Mouse (Mus musculus): ENCODE measurements at regions not wholly inside any gene's neighbourhood (a gene's known extent, or its start where the extent isn't known, plus 50 kb on each side); places are given as distances from the start of the nearest gene placed in this dataset.

- peak; percentile 48 to 75 for DNase-seq
Measured at GRCm38 (mm10) chr1:193673236-193673830, 303.2 kb upstream of the Camk1g start.

- DNase-seq = no peak
Measured at GRCm38 (mm10) chr1:193672681-193673080, 302.6 kb upstream of the Camk1g start.

- peak; percentile 15 to 39 for DNase-seq
Measured at GRCm38 (mm10) chr1:193671816-193672254, 301.7 kb upstream of the Camk1g start.

- DNase-seq = no peak
Measured at GRCm38 (mm10) chr1:193671046-193671445, 300.9 kb upstream of the Camk1g start.

- no peak for DNase-seq
Measured at GRCm38 (mm10) chr1:193670008-193670407, 299.9 kb upstream of the Camk1g start.

- peak in 1 of 2 experiments; percentile 25 for DNase-seq
Measured at GRCm38 (mm10) chr1:193668841-193669240, 298.7 kb upstream of the Camk1g start.

GRCm38 (mm10) chr1:193665854-193666253 is 295.8 kb upstream of the Camk1g start:
- DNase-seq = no peak

GRCm38 (mm10) chr1:193664569-193664968 is 294.5 kb upstream of the Camk1g start:
- no peak for DNase-seq

GRCm38 (mm10) chr1:193663587-193663986 is 293.5 kb upstream of the Camk1g start:
- DNase-seq = no peak

GRCm38 (mm10) chr1:193662166-193662890 is 292.2 kb upstream of the Camk1g start:
- DNase-seq = no peak

- DNase-seq = no peak
Measured at GRCm38 (mm10) chr1:193661377-193661776, 291.3 kb upstream of the Camk1g start.

GRCm38 (mm10) chr1:193655076-193655677 is 285.1 kb upstream of the Camk1g start:
- DNase-seq = no peak

GRCm38 (mm10) chr1:193650275-193650674 is 280.2 kb upstream of the Camk1g start:
- DNase-seq = no peak

GRCm38 (mm10) chr1:193649400-193649799 is 279.3 kb upstream of the Camk1g start:
- DNase-seq = no peak

- no peak for DNase-seq
Measured at GRCm38 (mm10) chr1:193647371-193648270, 277.5 kb upstream of the Camk1g start.

GRCm38 (mm10) chr1:193644506-193644905 is 274.4 kb upstream of the Camk1g start:
- DNase-seq = no peak

GRCm38 (mm10) chr1:193636451-193636850 is 266.4 kb upstream of the Camk1g start:
- DNase-seq = no peak

GRCm38 (mm10) chr1:193632115-193632514 is 262.0 kb upstream of the Camk1g start:
- no peak for DNase-seq

GRCm38 (mm10) chr1:193629887-193630286 is 259.8 kb upstream of the Camk1g start:
- no peak for DNase-seq

- DNase-seq = no peak
Measured at GRCm38 (mm10) chr1:193626924-193627849, 257.1 kb upstream of the Camk1g start.

GRCm38 (mm10) chr1:193625101-193625956 is 255.2 kb upstream of the Camk1g start:
- DNase-seq = peak in 1 of 2 experiments; percentile 17
